Mouse (Mus musculus) spleen, adult 2 months (tissue): ENCODE results near the gene Auh. TPM values are rescaled to one million over a fixed set of nuclear protein-coding genes. Genes with fewer than 3 reads are reported as not detected.

Source experiments
- DNase-seq, 2 experiments: peaks; one replicate each; pipeline versions ENCODE4 v3.0.0 to v3.0.0-alpha.2; 2012 to 2021; ENCODE audit warnings: low spot score in 2 of 2, low read depth in 1 of 2
- H3K27ac ChIP-seq: fragments of 200-500 bp; 2 replicates; pipeline ENCODE4 v1.5.1; 2012; ENCODE audit warnings: low read length, inconsistent platforms; ENCODE audit not compliant: insufficient read depth
- H3K27me3 ChIP-seq: fragments of 200-500 bp; 2 replicates; pipeline ENCODE4 v1.6.1; 2012; ENCODE audit warnings: mild to moderate bottlenecking, moderate library complexity, low read length, inconsistent platforms; ENCODE audit not compliant: control insufficient read depth, insufficient read depth
- H3K36me3 ChIP-seq: fragments of 200-500 bp; 2 replicates; pipeline ENCODE4 v1.6.1; 2012; ENCODE audit warnings: mild to moderate bottlenecking, low read length, inconsistent platforms; ENCODE audit not compliant: control insufficient read depth, insufficient read depth
- H3K4me1 ChIP-seq: fragments of 200-500 bp; 2 replicates; pipeline ENCODE4 v1.6.1; 2011; ENCODE audit warnings: inconsistent platforms; ENCODE audit not compliant: control insufficient read depth, insufficient read depth, insufficient read length
- H3K4me3 ChIP-seq: fragments of 200-500 bp; 2 replicates; pipeline ENCODE4 v1.5.1; 2011; ENCODE audit warnings: mild to moderate bottlenecking, inconsistent platforms; ENCODE audit not compliant: insufficient read depth, insufficient read length; ENCODE audit errors: extremely low read depth
- CTCF ChIP-seq: fragments of 200-500 bp; IDR thresholded peaks from 2 replicates; pipeline ENCODE4 v1.5.1; 2011; ENCODE audit warnings: mild to moderate bottlenecking, inconsistent platforms; ENCODE audit not compliant: insufficient read depth, insufficient read length, insufficient replicate concordance; ENCODE audit errors: extremely low read depth
- POLR2A ChIP-seq: fragments of 200-500 bp; IDR thresholded peaks from 2 replicates; pipeline ENCODE4 v1.6.1; 2011; ENCODE audit warnings: low read depth, low read length, inconsistent platforms
- WGBS: fragments of 180-500 bp; shearing (Covaris S2); methylation state at CpG from one replicate; pipeline ENCODE4 v1.1.7; 2018; 5-methylcytosine and 5-hydroxymethylcytosine counted together
- polyA plus RNA-seq: library from polyadenylated mRNA; depleted of rRNA; stranded (reverse); fragments of >200 nt; gene quantifications from 2 replicates; pipeline ENCODE4 v1.2.3, GENCODE M21; 2012

The Auh gene
- polyA plus RNA-seq, 1 experiment = 15.0 TPM

DNA sequence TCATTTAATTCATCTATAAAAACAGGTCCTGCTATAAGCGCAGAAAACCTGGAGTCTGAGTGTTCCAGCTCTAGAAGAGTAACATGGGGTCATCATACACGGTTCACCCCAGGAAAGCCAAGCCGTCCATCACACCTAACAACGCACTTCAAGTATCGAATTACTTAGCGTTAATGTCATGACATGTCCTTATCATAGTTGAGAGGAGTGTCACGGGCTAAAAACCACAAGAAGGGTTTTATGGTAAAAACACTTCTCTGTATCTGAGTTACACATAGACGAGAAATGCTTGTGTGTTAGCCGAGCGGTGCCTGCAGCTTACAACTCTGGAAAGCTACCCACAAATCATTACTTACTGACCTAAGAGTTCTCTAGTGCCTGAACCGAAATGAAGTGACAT, 55.6 kb downstream of the Auh start:
- no peak overlapping the region for H3K4me3 ChIP-seq
- no peaks in the 10 kb centered on the region for H3K4me1 ChIP-seq
- 66% methylated on average over 11 of the region's 11 CpGs for WGBS
- H3K27me3 ChIP-seq = no peaks in the 10 kb centered on the region
- no peak overlapping the region for H3K27ac ChIP-seq
- no peaks in the 10 kb centered on the region for H3K36me3 ChIP-seq
- DNase-seq = no peak
- no peak for TF ChIP-seq CTCF

DNA sequence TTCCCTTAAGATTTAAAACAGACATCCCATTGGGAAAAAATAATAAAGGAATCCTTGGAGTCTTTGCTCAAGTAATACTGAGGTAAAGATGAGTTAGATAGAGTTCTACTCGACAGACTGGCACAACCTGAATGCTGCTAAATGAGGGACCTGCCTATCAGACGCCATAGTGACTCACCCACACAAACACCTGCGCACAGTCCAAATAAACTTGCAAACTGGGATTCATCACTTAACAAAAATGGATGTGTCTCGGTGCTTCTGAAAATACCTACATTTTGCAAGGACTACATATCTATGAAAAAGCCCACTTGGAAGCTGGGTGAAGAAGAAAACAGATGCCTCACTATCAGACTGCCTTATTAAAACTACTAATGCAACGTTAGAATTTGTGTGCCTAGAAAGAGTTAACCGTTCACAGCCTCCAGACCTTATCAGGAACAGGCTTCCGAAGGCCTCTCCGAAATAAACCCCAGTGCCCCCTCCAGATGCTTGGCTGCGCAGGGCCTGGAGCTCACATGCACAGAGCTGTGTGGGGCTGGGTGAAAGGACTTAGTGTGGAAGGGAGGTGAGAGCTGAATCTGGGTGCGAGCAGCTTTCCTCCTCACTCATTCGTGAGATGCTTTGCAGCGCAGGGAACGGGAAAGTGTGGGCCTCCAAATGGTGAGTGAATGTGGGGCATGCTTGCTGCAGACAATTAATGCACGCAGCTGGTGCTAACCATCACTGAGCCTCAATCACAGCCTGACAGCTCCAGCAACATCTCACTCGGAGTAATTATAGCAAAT, 63.3 kb downstream of the Auh start:
- Histone ChIP-seq H3K4me1 (no peaks in the 10 kb centered on the region), H3K27ac (no peak overlapping the region), H3K36me3 (0 out of 2 replicates have a peak, but pooled peaks cover 2% of the 10 kb centered on the region), H3K27me3 (no peaks in the 10 kb centered on the region), H3K4me3 (no peak overlapping the region)
- no peak for DNase-seq
- TF ChIP-seq CTCF (no peak), POLR2A (no peak)
- WGBS = 85% methylated on average over 15 of the region's 15 CpGs

DNA sequence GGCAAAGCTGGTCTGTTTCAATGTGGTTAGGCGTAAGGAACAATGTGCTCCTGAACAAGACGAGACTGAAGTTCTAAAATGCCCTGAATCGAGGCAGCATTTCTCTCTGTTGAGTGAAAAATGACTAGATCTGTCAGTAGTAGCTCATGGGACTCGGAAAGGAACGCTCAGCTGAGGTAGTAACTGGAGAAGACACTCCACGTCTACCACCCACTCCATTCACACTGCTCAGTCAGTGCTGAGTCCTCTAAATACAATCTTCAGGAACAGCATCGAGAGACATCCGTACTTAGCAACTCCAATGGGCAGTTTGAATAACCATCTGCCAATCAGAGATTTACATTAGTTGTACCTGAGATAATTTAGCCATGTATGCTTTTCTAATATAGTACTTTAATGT, 66.0 kb downstream of the Auh start:
- no peak for DNase-seq
- Histone ChIP-seq H3K4me3 (no peak overlapping the region), H3K4me1 (no peaks in the 10 kb centered on the region), H3K27ac (no peak overlapping the region), H3K27me3 (no peaks in the 10 kb centered on the region), H3K36me3 (0 out of 2 replicates have a peak, but pooled peaks cover 2% of the 10 kb centered on the region)
- TF ChIP-seq CTCF (no peak), POLR2A (no peak)
- 90% methylated on average over 8 of the region's 8 CpGs for WGBS

DNA sequence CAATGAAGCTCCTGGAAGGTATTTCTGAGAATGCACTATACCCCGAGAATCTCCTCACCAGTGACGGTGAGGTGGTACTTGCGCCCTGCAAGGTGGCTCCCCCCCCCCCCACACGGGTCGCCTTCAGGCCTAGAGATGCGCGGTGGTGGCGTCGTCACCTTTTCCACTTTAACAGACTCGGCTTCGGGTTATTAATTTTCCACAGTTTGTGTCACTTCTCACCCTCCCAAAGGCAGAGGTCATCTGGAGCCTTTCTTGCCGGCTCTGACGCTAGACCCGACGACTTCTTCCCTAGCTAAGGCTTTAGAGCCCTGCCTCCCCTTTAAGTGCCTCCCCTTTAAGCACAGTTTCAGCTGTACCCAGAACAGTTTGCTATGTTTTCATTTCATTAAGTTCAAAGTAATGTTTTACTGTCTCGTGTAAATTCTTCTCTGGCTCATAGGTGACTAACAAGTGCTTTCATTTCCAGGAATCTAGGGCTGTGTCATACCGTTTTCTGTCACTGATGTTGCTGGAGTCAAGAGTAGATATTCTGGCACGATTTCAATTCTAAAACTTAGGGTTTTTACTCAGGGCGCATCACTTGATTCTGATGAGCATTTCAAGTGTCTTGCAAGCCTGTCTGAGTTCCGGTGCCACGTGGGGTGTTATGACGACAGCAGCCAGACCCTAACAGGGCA, 69.3 kb downstream of the Auh start:
- Histone ChIP-seq H3K4me3 (no peak overlapping the region), H3K27ac (no peak overlapping the region), H3K27me3 (no peaks in the 10 kb centered on the region), H3K4me1 (no peaks in the 10 kb centered on the region), H3K36me3 (0 out of 2 replicates have a peak, but pooled peaks cover 2% of the 10 kb centered on the region)
- TF ChIP-seq CTCF (no peak), POLR2A (no peak)
- no peak for DNase-seq
- 89% methylated on average over 22 of the region's 22 CpGs for WGBS

DNA sequence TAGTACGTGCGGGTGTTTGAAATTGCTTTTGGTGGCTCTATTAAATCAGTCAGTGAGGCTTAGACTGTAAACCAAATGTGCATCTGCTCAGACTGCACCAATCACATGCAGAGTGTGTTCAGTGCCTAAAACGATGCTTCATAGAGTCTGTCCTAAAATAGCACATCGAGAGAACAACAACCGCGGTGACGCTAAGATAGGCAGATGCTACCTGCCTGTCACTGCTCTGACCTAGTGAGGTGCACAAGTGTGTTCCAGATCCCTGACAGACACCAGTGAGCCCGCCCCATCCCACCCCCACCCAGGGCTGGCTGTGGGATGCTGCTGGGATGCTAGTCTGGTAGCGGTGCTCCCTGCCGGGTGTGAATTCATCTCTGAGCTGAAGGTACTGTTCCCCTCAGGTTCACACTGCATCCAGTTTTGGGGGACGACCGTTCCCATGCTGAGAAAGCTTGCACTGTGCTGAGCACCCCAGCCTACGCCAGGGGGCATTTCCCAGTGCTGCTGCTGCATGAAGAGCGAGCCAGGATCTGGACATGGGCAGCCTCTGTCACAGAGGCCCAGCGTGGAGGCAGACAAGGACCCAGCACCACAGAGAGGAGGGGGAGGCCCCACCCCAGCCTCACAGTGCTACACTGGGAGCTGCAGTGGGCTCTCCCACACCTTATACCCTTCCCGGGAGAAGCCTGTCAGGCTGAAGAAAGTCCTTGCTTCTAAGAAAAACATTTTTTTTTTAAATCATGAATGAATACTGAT, 70.2 kb downstream of the Auh start:
- Histone ChIP-seq H3K27ac (no peak overlapping the region), H3K36me3 (0 out of 2 replicates have a peak, but pooled peaks cover 2% of the 10 kb centered on the region), H3K27me3 (no peaks in the 10 kb centered on the region), H3K4me3 (no peak overlapping the region), H3K4me1 (no peaks in the 10 kb centered on the region)
- DNase-seq = no peak
- no peak for TF ChIP-seq CTCF
- TF ChIP-seq POLR2A = no peak
- WGBS = 89% methylated on average over 16 of the region's 16 CpGs

DNA sequence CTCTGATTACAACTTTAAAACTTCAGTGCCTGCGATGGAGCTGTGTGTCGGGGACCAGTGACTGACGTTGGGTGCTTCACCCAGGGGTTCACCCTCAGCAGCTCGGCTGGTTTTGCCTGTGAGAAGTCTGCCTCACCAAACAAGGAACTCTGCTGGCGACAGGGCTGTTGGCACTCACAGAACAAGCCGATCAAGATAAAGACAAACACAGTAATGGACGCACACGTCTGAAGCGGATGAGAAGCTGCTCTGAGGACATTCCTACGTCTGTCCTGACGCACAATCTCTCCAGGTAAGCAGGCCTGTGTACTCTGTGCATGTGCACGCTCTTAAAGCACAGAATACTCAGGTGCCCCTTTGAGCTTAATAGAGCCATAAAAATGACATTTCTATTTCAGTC, 71.1 kb downstream of the Auh start:
- no peak overlapping the region for H3K4me3 ChIP-seq
- TF ChIP-seq CTCF (no peak), POLR2A (no peak)

More for the DNA sequence above, 71.1 kb downstream of the Auh start:
- DNase-seq = no peak
- H3K4me1 ChIP-seq = no peaks in the 10 kb centered on the region
- WGBS = 93% methylated on average over 12 of the region's 12 CpGs
- 0 out of 2 replicates have a peak, but pooled peaks cover 2% of the 10 kb centered on the region for H3K36me3 ChIP-seq
- H3K27ac ChIP-seq = no peak overlapping the region
- no peaks in the 10 kb centered on the region for H3K27me3 ChIP-seq
